Mouse (Mus musculus) limb, embryonic 12.5 days (tissue): ENCODE measurements around the gene Depdc1b. TPM values are rescaled to one million over a fixed set of nuclear protein-coding genes. Genes with fewer than 3 reads are reported as not detected.

Source experiments
- ATAC-seq: fragments of 200-750 bp; cut with Nextera tagmentation; 2 replicates; pipeline ENCODE4 v1.8.0; 2017; ENCODE audit warnings: low read depth, moderate TSS enrichment; ENCODE audit not compliant: insufficient number of reproducible peaks, insufficient read depth, low FRiP score, low TSS enrichment
- H3K27ac ChIP-seq: fragments of 300-500 bp; sonication (generic); 2 replicates; pipeline ENCODE4 v1.5.1; 2016; ENCODE audit warnings: mild to moderate bottlenecking, moderate library complexity
- H3K27me3 ChIP-seq: fragments of 300-500 bp; sonication (generic); 2 replicates; pipeline ENCODE4 v1.6.1; 2016; ENCODE audit warnings: mild to moderate bottlenecking, moderate library complexity
- H3K36me3 ChIP-seq: fragments of 300-500 bp; sonication (generic); 2 replicates; pipeline ENCODE4 v1.6.1; 2016; ENCODE audit warnings: mild to moderate bottlenecking, moderate library complexity
- H3K4me1 ChIP-seq: fragments of 300-500 bp; sonication (generic); replicated peaks from 2 replicates; pipeline ENCODE4 v1.6.1; 2016
- H3K4me2 ChIP-seq: fragments of 300-500 bp; sonication (generic); 2 replicates; pipeline ENCODE4 v1.6.1; 2016; ENCODE audit warnings: mild to moderate bottlenecking, moderate library complexity
- H3K4me3 ChIP-seq: fragments of 300-500 bp; sonication (generic); replicated peaks from 2 replicates; pipeline ENCODE4 v1.5.1; 2016; ENCODE audit warnings: mild to moderate bottlenecking
- H3K9ac ChIP-seq: fragments of 300-500 bp; sonication (generic); replicated peaks from 2 replicates; pipeline ENCODE4 v1.6.1; 2016; ENCODE audit warnings: mild to moderate bottlenecking, moderate library complexity
- H3K9me3 ChIP-seq: fragments of 300-500 bp; sonication (generic); 2 replicates; pipeline ENCODE4 v1.6.1; 2016; ENCODE audit warnings: mild to moderate bottlenecking, moderate library complexity
- WGBS: fragments of 180-500 bp; shearing (Covaris S2); methylation state at CpG from one replicate; pipeline ENCODE4 v1.1.7; 2016; 5-methylcytosine and 5-hydroxymethylcytosine counted together
- polyA plus RNA-seq: library from polyadenylated mRNA; unstranded; fragments of >200 nt; fragmentation: Nextera tagmentation; extraction: Ambion mirVana; gene quantifications from 2 replicates; pipeline ENCODE4 v1.2.1, GENCODE M21; 2016

The Depdc1b gene
- polyA plus RNA-seq, 1 experiment from 2014 or later, result 18.9 TPM

GRCm38 (mm10) chr13:108289436-108289835, 26.7 kb upstream of the Depdc1b start:
- WGBS, result 81% methylated on average over 3 of the region's 3 CpGs
- Histone ChIP-seq H3K27ac (no peak overlapping the region), H3K36me3 (no peaks in the 10 kb centered on the region), H3K4me2 (no peak overlapping the region), H3K4me1 (no peaks in the 10 kb centered on the region), H3K27me3 (no peaks in the 10 kb centered on the region), H3K4me3 (no peak overlapping the region), H3K9me3 (no peaks in the 10 kb centered on the region), H3K9ac (no peak overlapping the region)
- no peak for ATAC-seq

GRCm38 (mm10) chr13:108290314-108290713, 25.8 kb upstream of the Depdc1b start:
- ATAC-seq, result no peak
- H3K27me3 ChIP-seq, result no peaks in the 10 kb centered on the region
- 90% methylated on average over 4 of the region's 4 CpGs for WGBS
- H3K9ac ChIP-seq, result no peak overlapping the region
- no peak overlapping the region for H3K4me3 ChIP-seq
- no peaks in the 10 kb centered on the region for H3K9me3 ChIP-seq
- no peaks in the 10 kb centered on the region for H3K36me3 ChIP-seq
- no peaks in the 10 kb centered on the region for H3K4me1 ChIP-seq
- H3K27ac ChIP-seq, result no peak overlapping the region
- H3K4me2 ChIP-seq, result no peak overlapping the region

- no peaks in the 10 kb centered on the region for H3K36me3 ChIP-seq
- H3K4me3 ChIP-seq, result peak overlapping the region; percentile 30
- H3K4me1 ChIP-seq, result peaks cover 28% of the 10 kb centered on the region
- peak; percentile 45; the same call in 1 of the 2 replicates for ATAC-seq
- H3K27me3 ChIP-seq, result no peaks in the 10 kb centered on the region
- peak overlapping the region; percentile 42; the same call in 1 of the 2 replicates for H3K27ac ChIP-seq
- H3K4me2 ChIP-seq, result peak overlapping the region; percentile 53
- 0 out of 2 replicates have a peak overlapping the region, but pooled peaks have one; percentile 5 for H3K9ac ChIP-seq
- 3% methylated on average over 12 of the region's 12 CpGs for WGBS
- H3K9me3 ChIP-seq, result no peaks in the 10 kb centered on the region
Observed at GRCm38 (mm10) chr13:108297350-108298093, 18.6 kb upstream of the Depdc1b start.

- no peaks in the 10 kb centered on the region for H3K9me3 ChIP-seq
- H3K27me3 ChIP-seq, result no peaks in the 10 kb centered on the region
- no peak overlapping the region for H3K4me2 ChIP-seq
- no peak overlapping the region for H3K4me3 ChIP-seq
- WGBS, result 48% methylated on average over 5 of the region's 5 CpGs
- H3K27ac ChIP-seq, result 0 out of 2 replicates have a peak overlapping the region, but pooled peaks have one; percentile 42
- ATAC-seq, result no peak
- H3K36me3 ChIP-seq, result no peaks in the 10 kb centered on the region
- H3K4me1 ChIP-seq, result peaks cover 28% of the 10 kb centered on the region
- no peak overlapping the region for H3K9ac ChIP-seq
Observed at GRCm38 (mm10) chr13:108298241-108298640, 17.9 kb upstream of the Depdc1b start.

GRCm38 (mm10) chr13:108300346-108300950, 15.7 kb upstream of the Depdc1b start:
- no peak for ATAC-seq
- Histone ChIP-seq H3K4me3 (no peak overlapping the region), H3K4me1 (peaks cover 28% of the 10 kb centered on the region), H3K9me3 (no peaks in the 10 kb centered on the region), H3K27ac (peak overlapping the region; percentile 59; the same call in 1 of the 2 replicates), H3K9ac (no peak overlapping the region), H3K36me3 (no peaks in the 10 kb centered on the region), H3K4me2 (no peak overlapping the region), H3K27me3 (no peaks in the 10 kb centered on the region)
- 23% methylated on average over 5 of the region's 5 CpGs for WGBS

GRCm38 (mm10) chr13:108301411-108301810, 14.7 kb upstream of the Depdc1b start:
- ATAC-seq, result no peak; the same call in 1 of the 2 replicates
- H3K27ac ChIP-seq, result peak overlapping the region; percentile 70
- 35% methylated on average over 7 of the region's 7 CpGs for WGBS
- H3K36me3 ChIP-seq, result no peaks in the 10 kb centered on the region
- H3K4me1 ChIP-seq, result peaks cover 28% of the 10 kb centered on the region
- no peak overlapping the region for H3K4me2 ChIP-seq
- H3K4me3 ChIP-seq, result no peak overlapping the region
- no peaks in the 10 kb centered on the region for H3K9me3 ChIP-seq
- H3K9ac ChIP-seq, result no peak overlapping the region
- no peaks in the 10 kb centered on the region for H3K27me3 ChIP-seq

GRCm38 (mm10) chr13:108302957-108303675, 13.0 kb upstream of the Depdc1b start:
- Histone ChIP-seq H3K4me1 (peaks cover 20% of the 10 kb centered on the region; the same call in 1 of the 2 replicates), H3K27me3 (no peaks in the 10 kb centered on the region), H3K36me3 (no peaks in the 10 kb centered on the region), H3K4me3 (no peak overlapping the region), H3K4me2 (no peak overlapping the region), H3K27ac (no peak overlapping the region), H3K9me3 (no peaks in the 10 kb centered on the region), H3K9ac (no peak overlapping the region)
- 87% methylated on average over 7 of the region's 7 CpGs for WGBS
- no peak for ATAC-seq

GRCm38 (mm10) chr13:108303841-108304240, 12.3 kb upstream of the Depdc1b start:
- Histone ChIP-seq H3K36me3 (no peaks in the 10 kb centered on the region), H3K4me3 (no peak overlapping the region), H3K9ac (no peak overlapping the region), H3K27me3 (no peaks in the 10 kb centered on the region), H3K4me2 (no peak overlapping the region), H3K27ac (no peak overlapping the region), H3K9me3 (no peaks in the 10 kb centered on the region), H3K4me1 (peaks cover 20% of the 10 kb centered on the region; the same call in 1 of the 2 replicates)
- no peak for ATAC-seq
- 51% methylated on average over 1 of the region's 1 CpGs for WGBS

- Histone ChIP-seq H3K4me2 (no peak overlapping the region), H3K4me3 (no peak overlapping the region), H3K4me1 (peaks cover 20% of the 10 kb centered on the region; the same call in 1 of the 2 replicates), H3K27me3 (no peaks in the 10 kb centered on the region), H3K9me3 (no peaks in the 10 kb centered on the region), H3K9ac (no peak overlapping the region), H3K27ac (no peak overlapping the region), H3K36me3 (no peaks in the 10 kb centered on the region)
- 48% methylated on average over 2 of the region's 2 CpGs for WGBS
- ATAC-seq, result no peak
Observed at GRCm38 (mm10) chr13:108304680-108305079, 11.5 kb upstream of the Depdc1b start.

- H3K9me3 ChIP-seq, result no peaks in the 10 kb centered on the region
- H3K9ac ChIP-seq, result peak overlapping the region; percentile 80
- peak; percentile 48 for ATAC-seq
- 0 out of 2 replicates have a peak overlapping the region, but pooled peaks have one; percentile 29 for H3K27ac ChIP-seq
- H3K36me3 ChIP-seq, result no peaks in the 10 kb centered on the region
- no peaks in the 10 kb centered on the region for H3K27me3 ChIP-seq
- H3K4me1 ChIP-seq, result peaks cover 17% of the 10 kb centered on the region
- under 1% methylated on average over 32 of the region's 32 CpGs for WGBS
- peak overlapping the region; percentile 90 for H3K4me2 ChIP-seq
- peak overlapping the region; percentile 83 for H3K4me3 ChIP-seq
Observed at GRCm38 (mm10) chr13:108316487-108316903, 363 bp downstream of the Depdc1b start.

GRCm38 (mm10) chr13:108317414-108317813, 1.3 kb downstream of the Depdc1b start:
- H3K27me3 ChIP-seq, result no peaks in the 10 kb centered on the region
- 89% methylated on average over 2 of the region's 2 CpGs for WGBS
- H3K36me3 ChIP-seq, result no peaks in the 10 kb centered on the region
- no peaks in the 10 kb centered on the region for H3K9me3 ChIP-seq
- H3K4me2 ChIP-seq, result peak overlapping the region; percentile 90
- peaks cover 17% of the 10 kb centered on the region for H3K4me1 ChIP-seq
- peak overlapping the region; percentile 83 for H3K4me3 ChIP-seq
- no peak overlapping the region for H3K27ac ChIP-seq
- ATAC-seq, result no peak
- H3K9ac ChIP-seq, result peak overlapping the region; percentile 80; the same call in 1 of the 2 replicates
